Mouse (Mus musculus): Measurements from ENCODE around the gene Cdk8. TPM values are rescaled to one million over a fixed set of nuclear protein-coding genes. Genes with fewer than 3 reads are reported as not detected.
"Not testable (repeated sequence)": the region's sequence is repeated elsewhere in the genome, so short reads cannot be mapped to it uniquely, and the experiment has no call there.

The Cdk8 gene
- 14.2 and 19.6 TPM in 2 replicates for polyA plus RNA-seq (2016; fragmentation: Nextera tagmentation; extraction: Ambion mirVana)

- Histone ChIP-seq H3K9me3 (no peaks in the 10 kb centered on the region), H3K4me3 (peak within 1 kb of the TSS; percentile 83), H3K27me3 (ENCODE audit: insufficient read depth, poor library complexity, severe bottlenecking) (no peaks in the 10 kb centered on the region), H3K27ac (peak within 1 kb of the TSS; percentile 96), H3K36me3 (no peaks in the 10 kb centered on the region), H3K4me1 (peaks cover 9% of the 10 kb centered on the region)
- WGBS: under 1% methylated on average over 81 of the region's 102 CpGs
- DNase-seq (ENCODE audit: low spot score): peak; percentile 97
Measured at GRCm38 (mm10) chr5:146230864-146231654, at the start of gene Cdk8. Gene Cdk8, plus strand, starts transcription at chr5:146231230.

GRCm38 (mm10) chr5:146185204-146185603 is 45.8 kb upstream of the Cdk8 start, which contains the start of gene 1700001J03Rik:
Gene 1700001J03Rik, minus strand, starts transcription at chr5:146185304.
- not testable (repeated sequence) for H3K27me3 ChIP-seq (ENCODE audit: insufficient read depth, poor library complexity, severe bottlenecking); H3K4me1 ChIP-seq; H3K9me3 ChIP-seq; H3K4me3 ChIP-seq; H3K27ac ChIP-seq; DNase-seq (ENCODE audit: low spot score); H3K36me3 ChIP-seq
- WGBS: 79% methylated on average over 4 of the region's 4 CpGs

GRCm38 (mm10) chr5:146187441-146187840 is 43.6 kb upstream of the Cdk8 start:
- WGBS: 20% methylated on average over 5 of the region's 5 CpGs
- not testable (repeated sequence) for H3K4me3 ChIP-seq; H3K27ac ChIP-seq; DNase-seq (ENCODE audit: low spot score); H3K9me3 ChIP-seq; H3K27me3 ChIP-seq (ENCODE audit: insufficient read depth, poor library complexity, severe bottlenecking); H3K4me1 ChIP-seq; H3K36me3 ChIP-seq

GRCm38 (mm10) chr5:146188144-146188543 is 42.9 kb upstream of the Cdk8 start:
- Histone ChIP-seq H3K36me3 (no peaks in the 10 kb centered on the region), H3K9me3 (no peaks in the 10 kb centered on the region), H3K4me3 (no peak overlapping the region), H3K27ac (no peak overlapping the region), H3K4me1 (no peaks in the 10 kb centered on the region), H3K27me3 (ENCODE audit: insufficient read depth, poor library complexity, severe bottlenecking) (no peaks in the 10 kb centered on the region)
- DNase-seq (ENCODE audit: low spot score): no peak
- WGBS: 89% methylated on average over 1 of the region's 1 CpGs

- H3K36me3 ChIP-seq: no peaks in the 10 kb centered on the region
- no peak overlapping the region for H3K4me3 ChIP-seq
- no peaks in the 10 kb centered on the region for H3K27me3 ChIP-seq (ENCODE audit: insufficient read depth, poor library complexity, severe bottlenecking)
- no peaks in the 10 kb centered on the region for H3K4me1 ChIP-seq
- 79% methylated on average over 7 of the region's 7 CpGs for WGBS
- H3K9me3 ChIP-seq: no peaks in the 10 kb centered on the region
- H3K27ac ChIP-seq: no peak overlapping the region
- no peak for DNase-seq (ENCODE audit: low spot score)
Measured at GRCm38 (mm10) chr5:146188712-146189111, 42.3 kb upstream of the Cdk8 start.

- Histone ChIP-seq H3K4me1 (no peaks in the 10 kb centered on the region), H3K4me3 (no peak overlapping the region), H3K9me3 (no peaks in the 10 kb centered on the region), H3K27ac (no peak overlapping the region), H3K27me3 (ENCODE audit: insufficient read depth, poor library complexity, severe bottlenecking) (no peaks in the 10 kb centered on the region), H3K36me3 (no peaks in the 10 kb centered on the region)
- WGBS: 65% methylated on average over 4 of the region's 4 CpGs
- DNase-seq (ENCODE audit: low spot score): no peak
Measured at GRCm38 (mm10) chr5:146190093-146190492, 40.9 kb upstream of the Cdk8 start.

GRCm38 (mm10) chr5:146190501-146191269 is 40.3 kb upstream of the Cdk8 start:
- Histone ChIP-seq H3K9me3 (no peaks in the 10 kb centered on the region), H3K4me1 (no peaks in the 10 kb centered on the region), H3K36me3 (no peaks in the 10 kb centered on the region), H3K4me3 (no peak overlapping the region), H3K27ac (no peak overlapping the region), H3K27me3 (ENCODE audit: insufficient read depth, poor library complexity, severe bottlenecking) (no peaks in the 10 kb centered on the region)
- WGBS: 61% methylated on average over 3 of the region's 3 CpGs
- DNase-seq (ENCODE audit: low spot score): no peak

- Histone ChIP-seq H3K4me3 (no peak overlapping the region), H3K36me3 (no peaks in the 10 kb centered on the region), H3K27ac (no peak overlapping the region), H3K4me1 (no peaks in the 10 kb centered on the region), H3K9me3 (no peaks in the 10 kb centered on the region), H3K27me3 (ENCODE audit: insufficient read depth, poor library complexity, severe bottlenecking) (no peaks in the 10 kb centered on the region)
- WGBS: 78% methylated on average over 8 of the region's 8 CpGs
- no peak for DNase-seq (ENCODE audit: low spot score)
Measured at GRCm38 (mm10) chr5:146193360-146193759, 37.7 kb upstream of the Cdk8 start.

- H3K36me3 ChIP-seq: peaks cover 21% of the 10 kb centered on the region
- H3K4me3 ChIP-seq: no peak overlapping the region
- H3K4me1 ChIP-seq: no peaks in the 10 kb centered on the region
- no peak for DNase-seq (ENCODE audit: low spot score)
- H3K27me3 ChIP-seq (ENCODE audit: insufficient read depth, poor library complexity, severe bottlenecking): no peaks in the 10 kb centered on the region
- no peak overlapping the region for H3K27ac ChIP-seq
- 0 out of 2 replicates have a peak, but pooled peaks cover 3% of the 10 kb centered on the region for H3K9me3 ChIP-seq
Measured at GRCm38 (mm10) chr5:146199073-146199472, 32.0 kb upstream of the Cdk8 start.

GRCm38 (mm10) chr5:146199540-146199939 is 31.5 kb upstream of the Cdk8 start:
- H3K27me3 ChIP-seq (ENCODE audit: insufficient read depth, poor library complexity, severe bottlenecking): no peaks in the 10 kb centered on the region

GRCm38 (mm10) chr5:146200580-146200979 is 30.4 kb upstream of the Cdk8 start:
- no peak for DNase-seq (ENCODE audit: low spot score)
- Histone ChIP-seq H3K9me3 (0 out of 2 replicates have a peak, but pooled peaks cover 3% of the 10 kb centered on the region), H3K36me3 (peaks cover 36% of the 10 kb centered on the region), H3K27me3 (ENCODE audit: insufficient read depth, poor library complexity, severe bottlenecking) (no peaks in the 10 kb centered on the region), H3K4me3 (no peak overlapping the region), H3K4me1 (no peaks in the 10 kb centered on the region), H3K27ac (no peak overlapping the region)
- 96% methylated on average over 6 of the region's 6 CpGs for WGBS

More at GRCm38 (mm10) chr5:146199540-146199939, 31.5 kb upstream of the Cdk8 start:
- Histone ChIP-seq H3K36me3 (peaks cover 26% of the 10 kb centered on the region), H3K9me3 (0 out of 2 replicates have a peak, but pooled peaks cover 3% of the 10 kb centered on the region), H3K27ac (no peak overlapping the region), H3K4me3 (no peak overlapping the region), H3K4me1 (no peaks in the 10 kb centered on the region)
- no peak for DNase-seq (ENCODE audit: low spot score)
- 73% methylated on average over 2 of the region's 2 CpGs for WGBS

- DNase-seq (ENCODE audit: low spot score): no peak
- Histone ChIP-seq H3K36me3 (peaks cover 70% of the 10 kb centered on the region), H3K27ac (no peak overlapping the region), H3K4me1 (no peaks in the 10 kb centered on the region), H3K9me3 (0 out of 2 replicates have a peak, but pooled peaks cover 3% of the 10 kb centered on the region), H3K4me3 (no peak overlapping the region), H3K27me3 (ENCODE audit: insufficient read depth, poor library complexity, severe bottlenecking) (no peaks in the 10 kb centered on the region)
- WGBS: 81% methylated on average over 2 of the region's 2 CpGs
Measured at GRCm38 (mm10) chr5:146203921-146204320, 27.1 kb upstream of the Cdk8 start.

GRCm38 (mm10) chr5:146205537-146205936 is 25.5 kb upstream of the Cdk8 start:
- H3K9me3 ChIP-seq: 0 out of 2 replicates have a peak, but pooled peaks cover 2% of the 10 kb centered on the region
- DNase-seq (ENCODE audit: low spot score): no peak

More at GRCm38 (mm10) chr5:146205537-146205936, 25.5 kb upstream of the Cdk8 start:
- Histone ChIP-seq H3K36me3 (peaks cover 84% of the 10 kb centered on the region), H3K4me1 (no peaks in the 10 kb centered on the region), H3K27me3 (ENCODE audit: insufficient read depth, poor library complexity, severe bottlenecking) (no peaks in the 10 kb centered on the region), H3K27ac (no peak overlapping the region), H3K4me3 (no peak overlapping the region)
- WGBS: 86% methylated on average over 5 of the region's 5 CpGs

All from heart, embryonic 10.5 days (tissue).